ENCODE assay signal across 8 mouse cellular contexts in the genomic region with DNA sequence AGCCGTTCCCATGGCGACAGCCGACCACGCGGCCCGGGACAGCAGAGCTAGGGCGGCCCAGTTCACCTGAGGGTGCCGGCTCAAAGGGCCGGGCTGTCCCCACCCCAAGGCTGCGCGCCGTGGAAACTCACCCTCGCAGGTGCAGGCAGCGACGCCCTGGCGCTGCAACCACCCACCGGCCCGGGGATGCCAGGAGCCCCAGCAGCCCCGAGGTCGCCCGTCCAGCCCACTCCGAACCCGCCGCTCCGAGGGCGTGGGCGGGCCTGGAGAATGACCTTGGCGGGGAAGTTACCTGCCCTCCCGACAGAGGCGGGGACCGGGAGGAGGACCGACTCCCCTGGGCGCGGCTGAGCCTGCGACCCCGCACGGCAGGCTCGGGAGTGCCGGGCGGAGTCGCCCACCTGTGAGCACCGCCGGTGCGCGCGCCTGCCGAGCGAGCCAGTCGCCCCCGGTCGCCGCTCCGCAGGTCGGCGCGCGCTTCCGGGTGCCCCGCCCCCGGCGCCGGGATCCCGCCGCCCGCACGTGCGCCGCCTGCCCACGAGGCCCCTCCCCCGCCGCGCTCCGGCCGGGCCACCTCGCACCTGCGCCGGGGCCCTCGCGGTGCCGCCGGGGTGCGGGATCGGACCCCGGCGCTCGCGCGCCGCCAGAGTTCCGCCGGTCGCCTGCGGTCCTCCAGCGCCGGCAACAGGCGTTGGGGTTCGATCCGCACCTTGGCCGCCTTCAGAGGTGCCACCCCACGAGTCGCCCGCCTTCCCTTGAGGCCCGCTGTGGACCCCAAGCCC. TPM values are rescaled to one million over a fixed set of nuclear protein-coding genes. Genes with fewer than 3 reads are reported as not detected.
A peak's percentile ranks its signal among the peaks of the same experiment; 100 is the strongest.
DNase-seq lines count a peak whose midpoint lies in the region; ATAC-seq and TF ChIP-seq lines count a peak whose summit lies in the region.

Zdhhc23 (minus strand) TSS at position 464 of the 782 bp plus-strand sequence.

- TF ChIP-seq POLR2A in heart, adult 2 months (IDR thresholded peaks at IDR 0.05; ENCODE audit: insufficient read depth, low read depth, low read length): no peak
- no peak for TF ChIP-seq POLR2A in thymus, adult 2 months (IDR thresholded peaks at IDR 0.05; ENCODE audit: control insufficient read depth, extremely low read depth, insufficient read depth, low read length, poor library complexity)

- ATAC-seq in heart, embryonic 11.5 days (replicated peaks; ENCODE audit: insufficient number of reproducible peaks, low FRiP score, low TSS enrichment): peak; percentile 69
- peak; percentile 87 for ATAC-seq in kidney, embryonic 14.5 days (ENCODE audit: low FRiP score, low TSS enrichment)
- peak; percentile 79 for ATAC-seq in liver, embryonic 14.5 days (ENCODE audit: insufficient read depth)
- ATAC-seq in neural tube, embryonic 13.5 days (ENCODE audit: low read depth): peak; percentile 90

- no peaks in the 10 kb centered on the region for H3K36me3 ChIP-seq in heart, adult 2 months (ENCODE audit: control insufficient read depth, insufficient read depth, low read length)
- H3K36me3 ChIP-seq in heart, embryonic 11.5 days (ENCODE audit: control insufficient read depth, insufficient read depth, low read length): no peaks in the 10 kb centered on the region
- H3K36me3 ChIP-seq in kidney, embryonic 14.5 days (ENCODE audit: control insufficient read depth, insufficient read depth, low read length): no peaks in the 10 kb centered on the region
- no peaks in the 10 kb centered on the region for H3K36me3 ChIP-seq in liver, embryonic 14.5 days (replicated peaks; ENCODE audit: control insufficient read depth, insufficient read depth, low read depth)
- no peaks in the 10 kb centered on the region for H3K36me3 ChIP-seq in neural tube, embryonic 13.5 days
- H3K36me3 ChIP-seq in thymus, adult 2 months (ENCODE audit: control insufficient read depth, insufficient read depth, low read length): no peaks in the 10 kb centered on the region

- 1% methylated on average over 99 of the region's 103 CpGs for WGBS in heart, adult 2 months
- under 1% methylated on average over 100 of the region's 103 CpGs for WGBS in heart, embryonic 11.5 days (ENCODE audit: insufficient replicate concordance)
- under 1% methylated on average over 88 of the region's 103 CpGs for whole genome bisulfite sequencing in kidney, embryonic 14.5 days
- WGBS in liver, embryonic 14.5 days (ENCODE audit: insufficient replicate concordance): under 1% methylated on average over 101 of the region's 103 CpGs
- under 1% methylated on average over 83 of the region's 103 CpGs for WGBS in neural tube, embryonic 13.5 days
- WGBS in thymus, adult 2 months: 3% methylated on average over 103 of the region's 103 CpGs

- TF ChIP-seq CTCF in heart, adult 2 months (IDR thresholded peaks at IDR 0.05): no peak
- no peak for TF ChIP-seq CTCF in liver, embryonic 14.5 days (IDR thresholded peaks at IDR 0.05; ENCODE audit: low read depth)
- no peak for TF ChIP-seq CTCF in thymus, adult 2 months (IDR thresholded peaks at IDR 0.05; ENCODE audit: borderline replicate concordance, control insufficient read depth, extremely low read depth, insufficient read depth, low read length, poor library complexity)

- H3K27ac ChIP-seq in heart, adult 2 months: no peak within 1 kb of the TSS
- no peak within 1 kb of the TSS for H3K27ac ChIP-seq in heart, embryonic 11.5 days (ENCODE audit: low read depth, low read length)
- H3K27ac ChIP-seq in kidney, embryonic 14.5 days (ENCODE audit: low read depth, low read length): no peak within 1 kb of the TSS
- no peak within 1 kb of the TSS for H3K27ac ChIP-seq in liver, embryonic 14.5 days
- no peak within 1 kb of the TSS for H3K27ac ChIP-seq in neural tube, embryonic 13.5 days (replicated peaks)
- H3K27ac ChIP-seq in thymus, adult 2 months (ENCODE audit: control insufficient read depth, insufficient read depth, low read length): no peak within 1 kb of the TSS

- intact Hi-C loops in heart, adult 2 months (cut with DNase I): no loop called here

- no peak for TF ChIP-seq EP300 in heart, adult 2 months (IDR thresholded peaks at IDR 0.05; ENCODE audit: insufficient read depth, low read depth, low read length)
- no peak for TF ChIP-seq EP300 in liver, embryonic 14.5 days (IDR thresholded peaks at IDR 0.05; ENCODE audit: low read depth)

- H3K4me2 ChIP-seq in heart, embryonic 11.5 days: peak within 1 kb of the TSS; percentile 100
- H3K4me2 ChIP-seq in kidney, embryonic 14.5 days (replicated peaks; ENCODE audit: low read depth, low read length): peak within 1 kb of the TSS; percentile 100
- H3K4me2 ChIP-seq in liver, embryonic 14.5 days (ENCODE audit: low read depth): peak within 1 kb of the TSS; percentile 86
- H3K4me2 ChIP-seq in neural tube, embryonic 13.5 days: peak within 1 kb of the TSS; percentile 100

- no peaks in the 10 kb centered on the region for H3K9me3 ChIP-seq in heart, embryonic 11.5 days (replicated peaks; ENCODE audit: control insufficient read depth, low read length)
- H3K9me3 ChIP-seq in kidney, embryonic 14.5 days (ENCODE audit: control insufficient read depth, low read length): no peaks in the 10 kb centered on the region
- no peaks in the 10 kb centered on the region for H3K9me3 ChIP-seq in liver, embryonic 14.5 days (ENCODE audit: control insufficient read depth, low read length)
- H3K9me3 ChIP-seq in neural tube, embryonic 13.5 days: no peaks in the 10 kb centered on the region

- no peaks in the 10 kb centered on the region for H3K79me2 ChIP-seq in heart, adult 2 months (replicated peaks; ENCODE audit: control insufficient read depth, insufficient read depth, low read length)

- H3K4me3 ChIP-seq in heart, adult 2 months: peak within 1 kb of the TSS; percentile 61
- peak within 1 kb of the TSS; percentile 76 for H3K4me3 ChIP-seq in heart, embryonic 11.5 days (ENCODE audit: low read depth, low read length)
- peak within 1 kb of the TSS; percentile 71 for H3K4me3 ChIP-seq in kidney, embryonic 14.5 days (ENCODE audit: low read length)
- H3K4me3 ChIP-seq in liver, embryonic 14.5 days (ENCODE audit: insufficient read depth in 1 of 2, low read depth in 2 of 2, low read length in 2 of 2): peak within 1 kb of the TSS; percentile 54 to 72
- H3K4me3 ChIP-seq in neural tube, embryonic 13.5 days: peak within 1 kb of the TSS; percentile 79
- H3K4me3 ChIP-seq in thymus, adult 2 months (ENCODE audit: control insufficient read depth, insufficient read depth, low read length): peak within 1 kb of the TSS; percentile 78

- no peaks in the 10 kb centered on the region for H3K4me1 ChIP-seq in heart, adult 2 months (ENCODE audit: control insufficient read depth, insufficient read depth, low read length)
- H3K4me1 ChIP-seq in heart, embryonic 11.5 days (ENCODE audit: control insufficient read depth, insufficient read depth, low read length): no peaks in the 10 kb centered on the region
- H3K4me1 ChIP-seq in kidney, embryonic 14.5 days (ENCODE audit: control insufficient read depth, insufficient read depth, low read length): 0 out of 2 replicates have a peak, but pooled peaks cover 4% of the 10 kb centered on the region
- no peaks in the 10 kb centered on the region for H3K4me1 ChIP-seq in liver, embryonic 14.5 days (replicated peaks; ENCODE audit: control insufficient read depth in 2 of 2, insufficient read depth in 2 of 2, low read length in 1 of 2)
- peaks cover 3% of the 10 kb centered on the region; the same call in 1 of the 2 replicates for H3K4me1 ChIP-seq in neural tube, embryonic 13.5 days (replicated peaks)
- H3K4me1 ChIP-seq in thymus, adult 2 months (replicated peaks; ENCODE audit: control insufficient read depth, insufficient read depth, low read length): peaks cover 8% of the 10 kb centered on the region

- H3K9ac ChIP-seq in heart, adult 2 months (ENCODE audit: low read depth, low read length): peak within 1 kb of the TSS; percentile 56
- peak within 1 kb of the TSS; percentile 63 for H3K9ac ChIP-seq in heart, embryonic 11.5 days (ENCODE audit: low read depth, low read length)
- H3K9ac ChIP-seq in kidney, embryonic 14.5 days (ENCODE audit: low read depth, low read length): peak within 1 kb of the TSS; percentile 62
- H3K9ac ChIP-seq in liver, embryonic 14.5 days (replicated peaks): peak within 1 kb of the TSS; percentile 27; the same call in 1 of the 2 replicates
- peak within 1 kb of the TSS; percentile 73 for H3K9ac ChIP-seq in neural tube, embryonic 13.5 days

- 0 out of 2 replicates have a peak, but pooled peaks cover 1% of the 10 kb centered on the region for H3K27me3 ChIP-seq in heart, adult 2 months (ENCODE audit: control insufficient read depth, insufficient read depth, low read length)
- peaks cover 12% of the 10 kb centered on the region for H3K27me3 ChIP-seq in heart, embryonic 11.5 days (ENCODE audit: control insufficient read depth, insufficient read depth, low read length)
- peaks cover 13% of the 10 kb centered on the region for H3K27me3 ChIP-seq in kidney, embryonic 14.5 days (ENCODE audit: control insufficient read depth, insufficient read depth, low read length)
- H3K27me3 ChIP-seq in liver, embryonic 14.5 days (ENCODE audit: control insufficient read depth, insufficient read depth, low read length): peaks cover 12% of the 10 kb centered on the region
- H3K27me3 ChIP-seq in neural tube, embryonic 13.5 days: peaks cover 35% of the 10 kb centered on the region
- H3K27me3 ChIP-seq in thymus, adult 2 months (ENCODE audit: control insufficient read depth, insufficient read depth, low read length): no peaks in the 10 kb centered on the region

- peak; percentile 49 to 61 for DNase-seq in heart, adult 2 months
- DNase-seq in heart, adult 8-10 months (ENCODE audit: low spot score): no peak
- peak; percentile 17 for DNase-seq in cerebellum, adult 8-10 months
- no peak for DNase-seq in liver, embryonic 14.5 days (ENCODE audit: low read depth in 3 of 3, low spot score in 3 of 3)
- peak; percentile 65 for DNase-seq in thymus, adult 2 months

RNA-seq across cellular contexts. Expression of gene Zdhhc23, which starts in this region (rescaled TPM):
- under 1 TPM; 0.27 to 0.42 TPM for total RNA-seq in heart, adult 2 months (2021)
- polyA plus RNA-seq in heart, adult 2 months (2012; rRNA removed): 0.25 and 0.32 TPM in 2 replicates
- under 1 TPM; 0.33 to 0.57 (median 0.40) TPM for total RNA-seq in heart, adult 8-10 months (2022)
- 1.0 and 1.3 TPM in 2 replicates for polyA plus RNA-seq in heart, embryonic 11.5 days (2014; fragmentation: Nextera tagmentation; extraction: Ambion mirVana)
- polyA plus RNA-seq in kidney, embryonic 14.5 days (2014; fragmentation: Nextera tagmentation; extraction: Ambion mirVana): 0.81 and 1.6 TPM in 2 replicates
- polyA plus RNA-seq in liver, embryonic 14.5 days (2012; rRNA removed): 0.22 and 0.25 TPM in 2 replicates
- polyA plus RNA-seq in liver, embryonic 14.5 days (2014; fragmentation: Nextera tagmentation; extraction: Ambion mirVana): 0.16 and 0.20 TPM in 2 replicates
- polyA plus RNA-seq in neural tube, embryonic 13.5 days (2015; fragmentation: Nextera tagmentation; extraction: Ambion mirVana): 1.4 and 1.7 TPM in 2 replicates
- 1.9 and 2.8 TPM in 2 replicates for polyA plus RNA-seq in thymus, adult 2 months (2012; rRNA removed)

Comparison
In these comparisons a context has a peak if more than half of its experiments do, and no peak if none do; other contexts are left out.
1. Peak in DNase-seq, H3K4me3 ChIP-seq and H3K9ac ChIP-seq in heart, adult 2 months; RNA of the gene not detected or under 1 TPM.
2. Peak in ATAC-seq, H3K4me3 ChIP-seq, H3K9ac ChIP-seq and H3K4me2 ChIP-seq in liver, embryonic 14.5 days; RNA of the gene not detected or under 1 TPM.
3. DNase-seq: peak in cerebellum, adult 8-10 months (single experiment) and thymus, adult 2 months (single experiment); none in heart, adult 8-10 months (single experiment) and liver, embryonic 14.5 days (0 of 3).
4. Peak in every context shown above with its lines, with median percentiles within 50 percentile points of each other: H3K4me3 ChIP-seq, H3K9ac ChIP-seq, ATAC-seq and H3K4me2 ChIP-seq.